Mouse (Mus musculus): ENCODE measurements around the gene Gatad2a.

Gatad2a gene

GRCm38 (mm10) chr8:69900895-69901451 is 95.2 kb downstream of the Gatad2a start:
- DNase-seq (ENCODE audit: low read depth), result no peak

GRCm38 (mm10) chr8:69899876-69900275 is 96.3 kb downstream of the Gatad2a start:
- DNase-seq (ENCODE audit: low read depth), result no peak

DNA sequence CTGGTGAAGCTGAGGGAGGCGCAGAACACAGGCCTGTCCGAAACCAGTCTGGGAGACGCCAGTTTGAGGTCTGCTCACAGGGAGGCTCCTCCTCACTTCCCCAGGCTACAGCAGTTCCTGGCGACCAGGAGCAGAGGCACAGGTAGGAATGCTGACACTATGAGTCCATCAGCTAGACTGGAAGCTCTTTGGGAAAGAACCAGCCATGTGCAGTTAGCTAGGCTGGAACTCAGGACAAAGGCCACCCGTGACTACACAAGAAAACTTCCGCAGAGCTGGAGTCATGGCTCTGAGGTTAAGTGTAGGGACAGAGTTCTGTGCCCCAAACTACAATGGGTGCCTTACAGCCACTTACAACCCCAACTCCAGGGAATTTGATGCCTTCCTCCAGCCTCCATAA is 98.3 kb downstream of the Gatad2a start:
- DNase-seq (ENCODE audit: low read depth), result no peak

- no peak for DNase-seq (ENCODE audit: low read depth)
These were observed 100.3 kb downstream of the Gatad2a start for GRCm38 (mm10) chr8:69895772-69896451.

DNA sequence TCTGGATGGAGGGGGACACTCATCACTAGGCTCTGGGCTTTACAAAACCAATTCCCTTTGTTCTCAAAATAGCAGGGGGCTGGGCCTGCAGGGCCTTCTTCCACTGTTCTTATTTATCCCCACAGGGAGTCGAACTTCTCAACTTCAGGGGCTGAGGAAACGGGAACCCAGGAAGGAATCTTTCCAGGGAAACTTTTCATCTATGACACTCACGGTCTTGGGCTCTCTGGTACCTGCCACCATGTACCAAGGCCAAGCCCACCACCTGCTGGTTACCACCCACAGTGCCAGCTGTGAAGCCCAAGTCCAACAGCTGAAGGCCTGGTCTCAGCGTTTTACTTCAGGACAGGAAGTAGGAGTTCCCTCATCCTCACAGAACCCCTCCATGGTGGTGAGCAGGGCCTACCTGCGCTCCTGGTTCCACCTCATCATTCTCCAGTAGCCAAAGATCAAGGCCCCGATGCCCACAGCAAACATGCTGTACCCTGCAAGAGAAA is 101.3 kb downstream of the Gatad2a start:
- no peak for DNase-seq (ENCODE audit: low read depth)

DNA sequence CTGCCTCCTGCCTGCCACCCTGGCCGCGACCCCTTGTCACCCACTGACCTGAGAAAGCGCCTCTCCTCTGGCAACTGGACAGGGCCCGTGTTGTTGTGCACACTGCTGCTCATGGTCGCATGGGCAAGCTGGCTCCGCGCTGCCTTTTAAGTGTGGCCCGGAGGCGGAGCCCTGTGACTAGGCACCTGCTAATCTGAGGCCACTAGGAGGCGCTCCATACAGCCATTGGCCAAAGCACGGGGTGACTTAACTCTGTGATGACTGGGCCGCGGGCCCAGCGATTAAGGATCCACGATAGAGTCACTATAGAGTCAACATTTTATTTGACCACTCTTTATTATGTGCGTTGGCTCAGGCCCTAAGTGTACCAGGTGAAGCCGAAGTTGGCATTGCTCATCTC is 102.3 kb downstream of the Gatad2a start:
- peak; percentile 53 for DNase-seq (ENCODE audit: low read depth)

- peak; percentile 35 for DNase-seq (ENCODE audit: low read depth)
These were observed 105.4 kb downstream of the Gatad2a start for GRCm38 (mm10) chr8:69890813-69891241.

DNA sequence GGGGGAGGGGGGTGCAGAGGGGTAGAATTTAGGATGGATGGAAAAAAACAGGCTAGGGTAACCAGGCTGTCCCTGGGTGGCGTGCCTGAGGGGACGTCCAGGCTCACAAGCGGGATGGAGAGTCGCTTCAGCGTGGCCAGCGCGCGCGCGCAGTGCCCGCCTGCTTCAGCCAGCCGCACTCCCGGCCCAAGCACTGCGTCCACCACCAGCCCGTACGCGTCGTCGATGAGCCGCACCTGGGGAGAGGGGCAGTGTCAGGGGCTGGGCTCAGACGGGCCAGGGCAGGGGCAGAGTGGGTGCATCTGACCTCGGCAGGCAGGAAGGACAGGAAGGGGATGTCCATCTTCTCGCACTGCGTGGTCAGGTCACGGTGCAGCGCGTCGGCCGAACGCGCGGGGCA is 107.3 kb downstream of the Gatad2a start:
- DNase-seq (ENCODE audit: low read depth), result no peak

- DNase-seq (ENCODE audit: low read depth), result no peak
These were observed 107.8 kb downstream of the Gatad2a start for GRCm38 (mm10) chr8:69888244-69888866.

GRCm38 (mm10) chr8:69887289-69888243 is 108.6 kb downstream of the Gatad2a start, which contains the start of gene Cilp2:
Gene Cilp2, minus strand, starts transcription at chr8:69887687.
- DNase-seq (ENCODE audit: low read depth), result no peak

DNA sequence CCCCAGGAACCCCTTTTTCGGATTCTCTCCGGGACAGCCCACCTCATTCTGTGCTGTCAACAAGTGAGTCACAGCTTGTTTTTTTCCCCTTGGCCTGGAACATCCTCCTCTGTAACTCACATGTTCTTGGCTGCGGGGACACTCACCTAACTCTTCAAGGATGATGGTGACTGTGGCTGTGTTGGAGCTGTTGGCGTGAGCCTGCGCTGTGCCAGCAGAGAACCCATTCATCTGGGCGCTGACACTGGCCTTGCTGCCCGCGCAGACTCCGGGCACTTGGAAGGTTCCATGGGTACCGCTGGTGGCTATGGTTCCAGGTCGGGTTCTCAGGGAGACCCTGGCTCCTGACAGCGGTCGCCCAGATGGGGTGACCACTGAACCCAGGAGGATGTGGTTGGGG is 112.0 kb downstream of the Gatad2a start:
- no peak for DNase-seq (ENCODE audit: low read depth)

GRCm38 (mm10) chr8:69882833-69883600 is 113.2 kb downstream of the Gatad2a start:
- no peak for DNase-seq (ENCODE audit: low read depth)

GRCm38 (mm10) chr8:69882021-69882756 is 114.0 kb downstream of the Gatad2a start:
- no peak for DNase-seq (ENCODE audit: low read depth)

GRCm38 (mm10) chr8:69881261-69881865 is 114.8 kb downstream of the Gatad2a start:
- no peak for DNase-seq (ENCODE audit: low read depth)

DNA sequence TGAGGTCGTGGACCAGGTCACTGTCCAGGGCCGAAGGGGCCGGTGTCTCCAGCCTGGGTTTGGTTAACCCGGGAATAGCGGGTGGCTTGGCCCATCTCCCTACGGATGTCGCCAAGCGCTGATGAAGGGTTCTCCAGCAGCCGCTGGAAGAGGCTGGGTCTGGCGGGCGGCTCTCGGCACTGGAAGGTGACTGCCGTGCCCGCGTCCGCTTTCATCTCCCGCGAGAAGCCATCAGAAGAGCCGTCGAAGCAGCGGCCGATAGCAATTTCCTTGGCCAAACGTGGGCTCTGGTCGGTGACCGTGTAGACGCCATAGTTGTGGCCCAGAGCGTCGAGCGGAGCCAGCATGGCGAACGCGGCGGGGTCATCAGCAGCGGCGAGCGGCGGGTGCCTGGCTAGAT is 115.3 kb downstream of the Gatad2a start:
- DNase-seq (ENCODE audit: low read depth), result no peak

GRCm38 (mm10) chr8:69879678-69880077 is 116.5 kb downstream of the Gatad2a start:
- DNase-seq (ENCODE audit: low read depth), result no peak

- DNase-seq (ENCODE audit: low read depth), result no peak
These were observed 118.2 kb downstream of the Gatad2a start for GRCm38 (mm10) chr8:69877992-69878391.

- DNase-seq (ENCODE audit: low read depth), result no peak
These were observed 118.8 kb downstream of the Gatad2a start for GRCm38 (mm10) chr8:69877396-69877795.

DNA sequence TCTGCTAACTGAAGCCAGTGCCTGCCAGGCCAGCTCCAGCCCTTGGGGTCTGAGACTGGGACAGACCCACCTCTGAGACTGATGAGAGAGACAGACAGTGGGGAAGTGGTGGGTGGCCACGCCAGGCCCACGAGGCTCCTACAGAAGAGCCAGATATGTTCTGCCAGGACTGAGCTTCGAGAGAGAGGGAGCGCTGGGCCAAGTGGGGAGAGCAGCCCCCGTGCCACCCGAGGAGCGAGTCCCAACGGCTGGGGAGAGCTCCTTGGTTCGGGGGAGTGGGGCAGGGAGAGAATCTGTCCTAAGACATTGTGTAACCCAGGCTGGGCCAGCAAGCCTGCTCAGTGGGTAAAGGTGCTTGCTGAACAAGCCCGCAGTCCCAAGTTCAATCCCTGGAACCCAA is 119.2 kb downstream of the Gatad2a start:
- no peak for DNase-seq (ENCODE audit: low read depth)

DNA sequence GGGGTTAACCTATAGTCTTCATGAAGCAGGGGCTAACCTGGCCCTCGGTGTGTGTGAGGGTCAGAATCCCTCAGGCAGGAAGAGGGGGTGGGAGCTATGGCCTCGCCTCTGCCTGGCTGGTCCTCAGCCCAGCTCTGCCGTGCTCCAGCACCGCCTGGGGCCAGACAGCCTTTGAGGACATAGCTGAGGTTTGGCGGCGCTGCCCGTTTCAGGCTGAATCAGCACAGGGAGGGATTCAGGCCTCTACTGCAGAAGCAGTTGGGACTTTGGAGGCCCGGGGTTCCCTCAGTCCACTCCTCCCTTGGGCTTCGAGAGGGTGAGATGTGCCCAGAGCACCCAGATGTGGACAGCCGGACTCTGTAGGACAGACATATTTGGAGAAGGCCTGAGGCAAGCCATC is 120.1 kb downstream of the Gatad2a start:
- no peak for DNase-seq (ENCODE audit: low read depth)

Measured in c-Kit-positive CD71-negative TER-119-negative erythroid progenitor cells, embryonic 14.5 days (primary cell).